Mouse (Mus musculus) heart, adult 11 months (tissue): Measurements from ENCODE around the gene Prmt1.
A peak's percentile ranks its signal among the peaks of the same experiment; 100 is the strongest.

ENCODE experiments used
- DNase-seq: peaks from one replicate; pipeline ENCODE4 v3.0.0; 2022

The Prmt1 gene

GRCm38 (mm10) chr7:44938680-44939079 is 47.7 kb downstream of the Prmt1 start:
- DNase-seq = no peak

DNA sequence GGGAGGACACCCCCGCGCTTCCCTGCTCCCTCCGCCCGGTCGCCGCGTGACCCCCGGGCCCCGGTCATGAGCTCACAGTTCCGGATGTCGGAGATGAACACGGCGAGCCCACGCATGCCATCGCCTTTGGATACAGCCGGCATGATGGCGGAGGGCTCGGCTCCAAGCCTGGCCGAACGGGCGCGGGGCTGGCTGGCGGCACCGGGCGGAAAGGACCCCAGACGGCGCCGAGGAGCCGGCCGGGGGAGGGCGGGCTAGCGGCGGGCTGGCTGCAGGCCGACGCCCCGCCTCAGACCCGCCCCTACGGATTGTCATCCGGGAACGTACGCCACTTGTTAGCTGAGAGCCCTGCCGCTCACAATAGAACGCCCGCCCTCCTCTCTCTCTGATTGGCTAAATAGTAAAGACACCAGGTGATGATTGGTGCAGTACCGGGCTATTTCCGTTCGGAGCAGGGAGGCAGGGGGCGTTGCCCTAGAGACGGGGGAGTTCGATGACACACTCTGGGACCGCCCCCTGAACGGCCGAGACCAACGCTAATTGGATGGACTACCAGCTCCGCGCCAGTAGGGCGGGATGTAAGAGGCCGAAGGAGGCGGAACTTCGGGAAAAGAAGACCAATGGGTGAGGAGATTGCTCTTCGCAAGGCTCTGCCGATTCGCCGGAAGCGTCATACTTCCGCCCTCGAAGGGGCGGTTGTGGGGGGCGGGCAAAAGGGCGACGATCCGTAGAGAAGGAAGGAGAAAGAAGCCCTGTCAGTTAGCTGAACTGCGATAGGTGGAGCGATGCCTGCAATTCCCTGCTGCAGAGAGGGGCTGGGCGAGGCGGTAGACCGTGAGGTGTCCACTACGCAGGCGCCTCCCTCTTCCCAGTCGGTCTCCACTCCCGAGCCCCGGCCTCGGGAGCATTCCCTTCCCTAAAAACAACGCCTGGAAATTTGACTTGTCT is 56.9 kb downstream of the Prmt1 start, which contains the start of gene Ap2a1:
TSS of gene Ap2a1 (minus strand) at position 293 of the 948 bp plus-strand sequence.
- peak; percentile 100 for DNase-seq

- no peak for DNase-seq
Observed at GRCm38 (mm10) chr7:44928570-44928969, 57.8 kb downstream of the Prmt1 start.
